Mouse (Mus musculus): ENCODE measurements around the gene Ascc2. TPM values are rescaled to one million over a fixed set of nuclear protein-coding genes. Genes with fewer than 3 reads are reported as not detected.

The Ascc2 gene
- polyA plus RNA-seq, 1 experiment, result 20.0 TPM

DNA sequence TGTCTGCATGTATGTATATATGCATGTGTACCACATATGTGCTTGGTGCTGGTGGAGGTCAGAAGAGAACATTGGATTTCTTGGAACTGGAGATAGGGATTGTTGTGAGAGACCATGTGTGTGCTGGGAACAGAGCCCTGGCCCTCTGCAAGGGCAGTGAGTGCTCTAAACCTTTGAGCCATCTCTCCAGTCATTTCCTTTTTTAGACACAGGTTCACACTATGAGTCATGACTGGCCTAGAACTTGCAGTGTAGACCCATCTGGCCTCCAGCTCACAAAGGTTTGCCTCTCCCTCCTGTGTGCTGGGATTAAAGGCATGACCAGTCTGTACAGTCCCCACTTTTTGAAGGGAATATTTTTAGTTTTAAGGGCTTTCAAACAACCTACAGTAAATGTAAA lies 75.3 kb downstream of the Ascc2 start:
- Histone ChIP-seq H3K4me3 (ENCODE audit: insufficient read depth, low read length) (no peak overlapping the region), H3K4me1 (ENCODE audit: control insufficient read depth, insufficient read depth, low read length) (no peaks in the 10 kb centered on the region), H3K27ac (ENCODE audit: insufficient read depth, low read length) (no peak overlapping the region)
- no peak for TF ChIP-seq CTCF (IDR thresholded peaks at IDR 0.05; ENCODE audit: extremely low read depth, insufficient read depth, low read length)
- TF ChIP-seq POLR2A (IDR thresholded peaks at IDR 0.05; ENCODE audit: extremely low read depth, insufficient read depth, low read length), result no peak

DNA sequence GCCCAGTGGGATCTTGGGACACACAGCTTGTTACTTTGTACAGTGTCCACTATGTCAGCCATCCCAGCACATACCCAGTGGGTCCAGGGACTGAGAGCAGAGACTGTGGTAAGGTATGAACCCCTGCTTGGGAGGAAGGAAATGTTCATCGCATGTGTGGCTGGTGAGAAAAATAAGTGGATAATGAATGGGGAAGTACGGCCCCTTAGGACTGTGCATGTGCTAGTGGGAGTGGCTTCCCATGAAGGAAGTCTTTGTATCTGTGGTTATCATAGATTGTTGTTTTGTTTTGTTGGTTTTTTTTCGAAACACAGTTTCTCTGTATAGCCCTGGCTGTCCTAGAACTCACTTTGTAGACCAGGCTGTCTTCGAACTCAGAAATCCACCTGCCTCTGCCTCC lies 77.2 kb downstream of the Ascc2 start:
- Histone ChIP-seq H3K27ac (ENCODE audit: insufficient read depth, low read length) (no peak overlapping the region), H3K4me3 (ENCODE audit: insufficient read depth, low read length) (no peak overlapping the region), H3K4me1 (ENCODE audit: control insufficient read depth, insufficient read depth, low read length) (peaks cover 1% of the 10 kb centered on the region)
- TF ChIP-seq CTCF (IDR thresholded peaks at IDR 0.05; ENCODE audit: extremely low read depth, insufficient read depth, low read length) (no peak), POLR2A (IDR thresholded peaks at IDR 0.05; ENCODE audit: extremely low read depth, insufficient read depth, low read length) (no peak)

DNA sequence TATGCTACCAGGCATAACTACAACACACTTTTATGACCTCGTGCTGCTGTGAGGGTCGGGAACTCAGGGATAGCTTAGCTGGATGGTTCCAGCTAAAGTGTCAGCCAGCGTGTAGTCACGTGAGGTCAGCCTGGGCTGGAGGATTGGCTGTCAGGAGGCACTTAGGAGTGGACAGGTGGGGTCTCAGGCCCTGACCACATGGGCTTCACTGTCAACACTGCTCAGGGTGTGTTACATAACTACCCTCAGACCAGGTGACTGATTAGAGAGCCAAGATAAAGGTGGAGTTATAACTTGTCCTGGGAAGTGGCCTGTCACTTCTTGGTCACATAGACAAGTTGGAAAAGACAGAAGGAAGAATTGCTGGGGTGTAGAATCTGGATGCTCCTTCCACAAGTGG lies 78.0 kb downstream of the Ascc2 start:
- peaks cover 1% of the 10 kb centered on the region for H3K4me1 ChIP-seq (ENCODE audit: control insufficient read depth, insufficient read depth, low read length)
- H3K27ac ChIP-seq (ENCODE audit: insufficient read depth, low read length), result no peak overlapping the region
- TF ChIP-seq CTCF (IDR thresholded peaks at IDR 0.05; ENCODE audit: extremely low read depth, insufficient read depth, low read length) (no peak), POLR2A (IDR thresholded peaks at IDR 0.05; ENCODE audit: extremely low read depth, insufficient read depth, low read length) (no peak)
- no peak overlapping the region for H3K4me3 ChIP-seq (ENCODE audit: insufficient read depth, low read length)

DNA sequence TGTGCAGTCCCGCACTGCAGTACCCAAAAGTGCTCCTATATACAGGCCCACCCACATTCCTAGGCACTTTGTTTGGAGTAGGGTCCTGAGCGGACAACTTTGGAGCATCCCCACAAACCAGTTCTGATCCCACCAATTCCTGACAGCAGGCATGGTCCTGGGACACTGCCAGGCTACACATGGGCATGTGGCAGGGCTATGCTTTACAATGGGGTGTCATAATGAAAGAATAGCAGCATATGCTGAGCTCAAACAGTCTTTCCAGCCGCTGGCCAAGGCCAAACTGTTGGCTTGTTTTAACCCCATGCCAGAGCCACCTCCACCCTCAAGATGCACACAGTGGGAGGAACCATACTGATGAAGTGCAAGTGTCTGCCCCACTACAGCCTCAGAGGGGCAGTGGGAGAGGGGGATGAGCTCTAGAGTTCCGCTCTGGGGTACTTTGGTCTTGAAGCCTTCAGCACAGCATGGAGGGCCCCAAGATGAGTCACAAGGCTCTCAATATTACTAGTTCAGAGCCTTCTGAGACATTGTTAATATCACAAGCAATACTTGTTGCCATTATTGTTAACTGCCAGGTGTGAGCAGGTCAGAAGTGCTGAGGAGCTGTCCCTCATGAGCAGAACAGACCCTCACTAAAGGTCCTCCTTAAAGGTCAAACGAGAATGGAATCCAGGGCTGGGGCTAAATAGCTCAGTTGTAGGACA lies 79.1 kb downstream of the Ascc2 start:
- Histone ChIP-seq H3K4me1 (ENCODE audit: control insufficient read depth, insufficient read depth, low read length) (peaks cover 4% of the 10 kb centered on the region), H3K4me3 (ENCODE audit: insufficient read depth, low read length) (no peak overlapping the region), H3K27ac (ENCODE audit: insufficient read depth, low read length) (no peak overlapping the region)
- TF ChIP-seq CTCF (IDR thresholded peaks at IDR 0.05; ENCODE audit: extremely low read depth, insufficient read depth, low read length) (no peak), POLR2A (IDR thresholded peaks at IDR 0.05; ENCODE audit: extremely low read depth, insufficient read depth, low read length) (no peak)

DNA sequence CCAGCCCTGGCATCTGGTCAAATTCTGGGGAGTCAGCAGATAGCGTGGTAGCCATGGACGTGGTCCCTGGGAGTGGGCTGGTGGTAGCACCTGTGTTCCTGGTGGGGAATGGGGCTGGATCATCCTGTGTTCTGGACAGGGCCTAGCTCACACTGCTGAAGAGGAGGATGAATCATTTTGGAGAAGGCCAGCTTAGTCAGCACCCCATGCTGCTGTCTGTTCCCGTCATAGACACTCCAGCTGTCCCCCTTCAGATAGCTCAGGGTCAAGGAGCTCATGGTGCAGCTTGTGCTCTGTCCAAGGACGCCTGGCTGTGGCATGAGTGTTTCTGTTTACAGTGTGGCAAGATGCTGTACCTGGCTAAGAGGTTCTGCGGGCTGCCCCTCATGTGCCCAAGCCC lies 81.0 kb downstream of the Ascc2 start:
- no peak overlapping the region for H3K4me3 ChIP-seq (ENCODE audit: insufficient read depth, low read length)
- TF ChIP-seq POLR2A (IDR thresholded peaks at IDR 0.05; ENCODE audit: extremely low read depth, insufficient read depth, low read length) (no peak), CTCF (IDR thresholded peaks at IDR 0.05; ENCODE audit: extremely low read depth, insufficient read depth, low read length) (no peak)
- no peak overlapping the region for H3K27ac ChIP-seq (ENCODE audit: insufficient read depth, low read length)
- peaks cover 4% of the 10 kb centered on the region for H3K4me1 ChIP-seq (ENCODE audit: control insufficient read depth, insufficient read depth, low read length)

DNA sequence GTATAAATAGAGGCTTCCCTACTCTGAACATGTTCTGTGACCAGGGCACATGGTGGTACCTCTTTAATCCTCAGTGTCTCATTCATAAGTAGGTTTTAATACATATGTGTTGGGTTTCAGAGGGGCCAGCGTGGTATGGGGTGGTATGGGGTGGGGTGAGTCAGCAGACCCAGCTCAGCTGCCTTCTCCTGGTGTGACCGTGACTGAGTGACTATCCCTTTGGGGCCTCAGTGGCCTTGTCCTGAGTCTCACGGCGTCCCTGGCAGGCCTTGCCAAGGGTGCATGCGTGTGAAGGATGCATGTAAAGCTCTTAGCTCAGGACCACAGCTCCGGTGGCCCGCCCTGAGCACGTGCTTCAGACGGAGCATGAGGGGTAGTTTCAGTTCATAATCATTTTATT lies 82.4 kb downstream of the Ascc2 start:
- no peak overlapping the region for H3K27ac ChIP-seq (ENCODE audit: insufficient read depth, low read length)
- TF ChIP-seq POLR2A (IDR thresholded peaks at IDR 0.05; ENCODE audit: extremely low read depth, insufficient read depth, low read length), result no peak
- no peak for TF ChIP-seq CTCF (IDR thresholded peaks at IDR 0.05; ENCODE audit: extremely low read depth, insufficient read depth, low read length)
- H3K4me1 ChIP-seq (ENCODE audit: control insufficient read depth, insufficient read depth, low read length), result peaks cover 4% of the 10 kb centered on the region
- no peak overlapping the region for H3K4me3 ChIP-seq (ENCODE audit: insufficient read depth, low read length)

DNA sequence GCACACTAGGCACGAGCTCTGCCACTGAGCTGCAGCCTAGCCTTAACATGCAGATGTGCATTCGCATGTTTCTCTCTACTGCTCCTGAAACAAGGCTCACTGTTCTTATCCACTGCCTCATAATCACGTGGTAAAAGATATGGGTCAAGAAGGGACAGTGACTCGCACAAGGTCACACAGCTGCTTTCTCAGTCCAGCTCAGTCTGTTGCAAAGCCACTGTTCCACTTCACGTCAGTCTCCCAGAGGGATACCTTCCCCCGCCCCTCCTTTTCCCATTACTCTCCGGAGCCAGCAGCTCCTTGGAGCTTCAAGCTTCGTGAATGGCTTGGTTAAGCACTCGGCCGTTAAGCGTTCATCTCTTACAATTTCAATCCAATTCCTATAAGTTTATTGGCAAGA lies 82.8 kb downstream of the Ascc2 start:
- peaks cover 4% of the 10 kb centered on the region for H3K4me1 ChIP-seq (ENCODE audit: control insufficient read depth, insufficient read depth, low read length)
- no peak overlapping the region for H3K27ac ChIP-seq (ENCODE audit: insufficient read depth, low read length)
- H3K4me3 ChIP-seq (ENCODE audit: insufficient read depth, low read length), result no peak overlapping the region
- no peak for TF ChIP-seq CTCF (IDR thresholded peaks at IDR 0.05; ENCODE audit: extremely low read depth, insufficient read depth, low read length)
- no peak for TF ChIP-seq POLR2A (IDR thresholded peaks at IDR 0.05; ENCODE audit: extremely low read depth, insufficient read depth, low read length)

DNA sequence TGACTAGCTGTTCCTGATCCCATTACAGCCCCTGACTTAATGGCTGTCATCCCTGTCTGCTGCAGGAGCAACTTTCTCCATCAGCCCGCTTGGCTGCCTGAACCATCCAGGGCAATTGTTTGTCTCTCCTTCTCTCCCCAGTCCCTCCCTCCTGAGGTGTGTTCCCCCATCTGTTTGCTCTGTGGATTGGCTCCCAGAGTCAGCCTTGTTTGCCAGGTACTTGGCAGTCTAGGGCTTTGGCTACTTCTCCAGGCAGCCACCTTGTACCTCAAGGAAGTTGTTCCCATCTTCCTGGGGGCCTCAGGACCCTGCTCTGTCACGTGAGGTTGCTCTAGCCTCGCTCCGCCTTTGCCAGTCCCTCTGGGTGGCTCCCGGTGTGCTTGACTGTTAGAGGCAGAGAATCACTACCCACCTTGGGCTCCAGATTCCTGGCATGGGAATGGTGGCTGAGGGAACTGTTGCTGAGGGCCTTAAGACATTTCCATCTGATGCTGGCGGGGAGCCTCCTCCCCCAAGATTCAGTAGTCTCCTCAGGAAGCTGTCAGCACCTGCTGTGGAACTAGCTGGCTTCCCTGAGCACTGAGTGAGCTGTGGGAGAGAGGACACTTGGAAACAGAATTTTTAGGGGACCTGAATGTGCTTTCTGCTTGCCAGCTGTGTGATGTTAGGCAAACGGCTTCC lies 83.5 kb downstream of the Ascc2 start:
- TF ChIP-seq POLR2A (IDR thresholded peaks at IDR 0.05; ENCODE audit: extremely low read depth, insufficient read depth, low read length), result no peak
- no peak for TF ChIP-seq CTCF (IDR thresholded peaks at IDR 0.05; ENCODE audit: extremely low read depth, insufficient read depth, low read length)
- H3K4me1 ChIP-seq (ENCODE audit: control insufficient read depth, insufficient read depth, low read length), result peaks cover 4% of the 10 kb centered on the region
- no peak overlapping the region for H3K4me3 ChIP-seq (ENCODE audit: insufficient read depth, low read length)
- H3K27ac ChIP-seq (ENCODE audit: insufficient read depth, low read length), result no peak overlapping the region

DNA sequence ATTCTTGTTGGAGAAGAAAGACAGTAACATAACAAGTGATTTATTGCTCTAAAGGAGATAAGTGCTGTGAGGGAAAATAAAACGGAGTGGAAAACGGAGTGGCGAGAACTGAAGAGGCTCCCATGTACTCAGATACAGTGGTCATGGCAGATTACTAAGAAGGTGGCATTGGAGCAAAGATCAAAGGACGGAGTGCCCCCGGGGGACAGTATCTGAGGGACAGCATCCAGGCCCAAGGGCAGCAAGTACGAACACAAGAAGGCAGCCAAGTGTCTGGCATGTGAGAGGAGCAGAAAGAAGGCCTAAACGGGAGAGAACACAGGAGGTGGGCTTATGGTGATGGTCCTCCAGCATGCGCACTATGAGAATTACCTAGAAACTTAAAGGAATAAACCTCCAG lies 84.2 kb downstream of the Ascc2 start:
- Histone ChIP-seq H3K27ac (ENCODE audit: insufficient read depth, low read length) (no peak overlapping the region), H3K4me3 (ENCODE audit: insufficient read depth, low read length) (no peak overlapping the region)

DNA sequence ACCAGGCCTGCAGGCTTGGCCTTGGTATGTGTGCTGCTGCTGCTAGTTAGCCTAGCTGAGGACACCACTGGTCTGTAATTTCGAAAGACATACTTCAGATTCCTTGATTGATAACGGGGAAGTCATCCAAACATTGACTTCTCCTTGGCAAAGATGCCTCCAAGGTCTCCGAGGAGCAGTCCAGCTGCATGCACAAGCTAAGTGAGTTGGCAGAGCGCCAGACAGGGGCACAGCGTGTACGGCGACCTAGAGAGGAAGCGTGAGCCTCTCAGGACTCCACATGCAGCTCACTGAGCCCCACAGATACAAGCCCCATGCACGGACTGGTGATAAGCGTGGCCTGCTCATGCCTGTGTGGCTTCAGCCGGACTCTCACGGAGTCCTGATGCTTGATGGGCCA lies 92.1 kb downstream of the Ascc2 start:
- no peak for TF ChIP-seq POLR2A (IDR thresholded peaks at IDR 0.05; ENCODE audit: extremely low read depth, insufficient read depth, low read length)
- TF ChIP-seq CTCF (IDR thresholded peaks at IDR 0.05; ENCODE audit: extremely low read depth, insufficient read depth, low read length), result no peak
- Histone ChIP-seq H3K27ac (ENCODE audit: insufficient read depth, low read length) (no peak overlapping the region), H3K4me3 (ENCODE audit: insufficient read depth, low read length) (no peak overlapping the region)

More for the DNA sequence above, 84.2 kb downstream of the Ascc2 start:
- H3K4me1 ChIP-seq (ENCODE audit: control insufficient read depth, insufficient read depth, low read length), result peaks cover 4% of the 10 kb centered on the region
- TF ChIP-seq CTCF (IDR thresholded peaks at IDR 0.05; ENCODE audit: extremely low read depth, insufficient read depth, low read length) (no peak), POLR2A (IDR thresholded peaks at IDR 0.05; ENCODE audit: extremely low read depth, insufficient read depth, low read length) (no peak)

More for the DNA sequence above, 92.1 kb downstream of the Ascc2 start:
- no peaks in the 10 kb centered on the region for H3K4me1 ChIP-seq (ENCODE audit: control insufficient read depth, insufficient read depth, low read length)
